Mouse (Mus musculus): ENCODE data around the gene Tnrc6a. TPM values are rescaled to one million over a fixed set of nuclear protein-coding genes. Genes with fewer than 3 reads are reported as not detected.

Gene Tnrc6a
- polyA plus RNA-seq, 1 experiment, result 41.9 TPM

- H3K4me1 ChIP-seq (ENCODE audit: control insufficient read depth, insufficient read depth, low read length), result no peaks in the 10 kb centered on the region; the same call in 1 of the 2 replicates
- TF ChIP-seq POLR2A (IDR thresholded peaks at IDR 0.05; ENCODE audit: borderline replicate concordance, control insufficient read depth, low read depth, low read length) (no peak), CTCF (IDR thresholded peaks at IDR 0.05; ENCODE audit: control insufficient read depth, insufficient read depth, low read length) (no peak)
- 81% methylated on average over 2 of the region's 2 CpGs for WGBS
- no peak overlapping the region for H3K27ac ChIP-seq (ENCODE audit: control insufficient read depth, insufficient read depth, low read depth, low read length, poor library complexity)
- no peak overlapping the region for H3K4me3 ChIP-seq (replicated peaks; ENCODE audit: control insufficient read depth, low read depth, low read length)
Observed at GRCm38 (mm10) chr7:123129061-123129460, 5.4 kb downstream of the Tnrc6a start.

GRCm38 (mm10) chr7:123130198-123130597 is 6.5 kb downstream of the Tnrc6a start:
- H3K4me3 ChIP-seq (replicated peaks; ENCODE audit: control insufficient read depth, low read depth, low read length), result no peak overlapping the region
- TF ChIP-seq CTCF (IDR thresholded peaks at IDR 0.05; ENCODE audit: control insufficient read depth, insufficient read depth, low read length), result no peak
- TF ChIP-seq POLR2A (IDR thresholded peaks at IDR 0.05; ENCODE audit: borderline replicate concordance, control insufficient read depth, low read depth, low read length), result no peak
- WGBS, result 15% methylated on average over 2 of the region's 2 CpGs
- H3K4me1 ChIP-seq (ENCODE audit: control insufficient read depth, insufficient read depth, low read length), result no peaks in the 10 kb centered on the region; the same call in 1 of the 2 replicates
- H3K27ac ChIP-seq (ENCODE audit: control insufficient read depth, insufficient read depth, low read depth, low read length, poor library complexity), result no peak overlapping the region

GRCm38 (mm10) chr7:123132401-123132800 is 8.7 kb downstream of the Tnrc6a start:
- 86% methylated on average over 2 of the region's 2 CpGs for WGBS
- Histone ChIP-seq H3K27ac (ENCODE audit: control insufficient read depth, insufficient read depth, low read depth, low read length, poor library complexity) (no peak overlapping the region), H3K4me1 (ENCODE audit: control insufficient read depth, insufficient read depth, low read length) (no peaks in the 10 kb centered on the region; the same call in 1 of the 2 replicates), H3K4me3 (replicated peaks; ENCODE audit: control insufficient read depth, low read depth, low read length) (no peak overlapping the region)
- no peak for TF ChIP-seq POLR2A (IDR thresholded peaks at IDR 0.05; ENCODE audit: borderline replicate concordance, control insufficient read depth, low read depth, low read length)
- TF ChIP-seq CTCF (IDR thresholded peaks at IDR 0.05; ENCODE audit: control insufficient read depth, insufficient read depth, low read length), result no peak

- H3K4me3 ChIP-seq (replicated peaks; ENCODE audit: control insufficient read depth, low read depth, low read length), result no peak overlapping the region
- no peak for TF ChIP-seq POLR2A (IDR thresholded peaks at IDR 0.05; ENCODE audit: borderline replicate concordance, control insufficient read depth, low read depth, low read length)
- TF ChIP-seq CTCF (IDR thresholded peaks at IDR 0.05; ENCODE audit: control insufficient read depth, insufficient read depth, low read length), result no peak
- 32% methylated on average over 2 of the region's 2 CpGs for WGBS
- H3K27ac ChIP-seq (ENCODE audit: control insufficient read depth, insufficient read depth, low read depth, low read length, poor library complexity), result no peak overlapping the region
- no peaks in the 10 kb centered on the region; the same call in 1 of the 2 replicates for H3K4me1 ChIP-seq (ENCODE audit: control insufficient read depth, insufficient read depth, low read length)
Observed at GRCm38 (mm10) chr7:123134876-123135275, 11.2 kb downstream of the Tnrc6a start.

- no peaks in the 10 kb centered on the region; the same call in 1 of the 2 replicates for H3K4me1 ChIP-seq (ENCODE audit: control insufficient read depth, insufficient read depth, low read length)
Observed at GRCm38 (mm10) chr7:123135655-123136054, 12.0 kb downstream of the Tnrc6a start.

GRCm38 (mm10) chr7:123138001-123138400 is 14.3 kb downstream of the Tnrc6a start:
- Histone ChIP-seq H3K4me1 (ENCODE audit: control insufficient read depth, insufficient read depth, low read length) (no peaks in the 10 kb centered on the region), H3K27ac (ENCODE audit: control insufficient read depth, insufficient read depth, low read depth, low read length, poor library complexity) (no peak overlapping the region), H3K4me3 (replicated peaks; ENCODE audit: control insufficient read depth, low read depth, low read length) (no peak overlapping the region)
- TF ChIP-seq POLR2A (IDR thresholded peaks at IDR 0.05; ENCODE audit: borderline replicate concordance, control insufficient read depth, low read depth, low read length) (no peak), CTCF (IDR thresholded peaks at IDR 0.05; ENCODE audit: control insufficient read depth, insufficient read depth, low read length) (no peak)
- WGBS, result 86% methylated on average over 4 of the region's 4 CpGs

More at GRCm38 (mm10) chr7:123135655-123136054, 12.0 kb downstream of the Tnrc6a start:
- no peak overlapping the region for H3K4me3 ChIP-seq (replicated peaks; ENCODE audit: control insufficient read depth, low read depth, low read length)
- WGBS, result 83% methylated on average over 3 of the region's 3 CpGs
- no peak for TF ChIP-seq POLR2A (IDR thresholded peaks at IDR 0.05; ENCODE audit: borderline replicate concordance, control insufficient read depth, low read depth, low read length)
- no peak for TF ChIP-seq CTCF (IDR thresholded peaks at IDR 0.05; ENCODE audit: control insufficient read depth, insufficient read depth, low read length)
- H3K27ac ChIP-seq (ENCODE audit: control insufficient read depth, insufficient read depth, low read depth, low read length, poor library complexity), result no peak overlapping the region

GRCm38 (mm10) chr7:123146141-123146846 is 22.6 kb downstream of the Tnrc6a start:
- Histone ChIP-seq H3K4me1 (ENCODE audit: control insufficient read depth, insufficient read depth, low read length) (no peaks in the 10 kb centered on the region), H3K27ac (ENCODE audit: control insufficient read depth, insufficient read depth, low read depth, low read length, poor library complexity) (no peak overlapping the region), H3K4me3 (replicated peaks; ENCODE audit: control insufficient read depth, low read depth, low read length) (no peak overlapping the region)
- 88% methylated on average over 10 of the region's 10 CpGs for WGBS
- TF ChIP-seq POLR2A (IDR thresholded peaks at IDR 0.05; ENCODE audit: borderline replicate concordance, control insufficient read depth, low read depth, low read length) (no peak), CTCF (IDR thresholded peaks at IDR 0.05; ENCODE audit: control insufficient read depth, insufficient read depth, low read length) (no peak)

- Histone ChIP-seq H3K27ac (ENCODE audit: control insufficient read depth, insufficient read depth, low read depth, low read length, poor library complexity) (no peak overlapping the region), H3K4me3 (replicated peaks; ENCODE audit: control insufficient read depth, low read depth, low read length) (no peak overlapping the region), H3K4me1 (ENCODE audit: control insufficient read depth, insufficient read depth, low read length) (no peaks in the 10 kb centered on the region)
- TF ChIP-seq CTCF (IDR thresholded peaks at IDR 0.05; ENCODE audit: control insufficient read depth, insufficient read depth, low read length), result no peak
- TF ChIP-seq POLR2A (IDR thresholded peaks at IDR 0.05; ENCODE audit: borderline replicate concordance, control insufficient read depth, low read depth, low read length), result no peak
- 73% methylated on average over 2 of the region's 2 CpGs for WGBS
Observed at GRCm38 (mm10) chr7:123147787-123148186, 24.1 kb downstream of the Tnrc6a start.
